Mouse (Mus musculus): Measurements from ENCODE around the gene Mpzl2. TPM values are rescaled to one million over a fixed set of nuclear protein-coding genes. Genes with fewer than 3 reads are reported as not detected.

Gene Mpzl2
- polyA plus RNA-seq, 1 experiment from 2014 or later, result 11.6 TPM

GRCm38 (mm10) chr9:45079011-45079410, 39.4 kb downstream of the Mpzl2 start, which contains the start of gene Jaml:
Gene Jaml (plus strand): TSS chr9:45079183.
- H3K9ac ChIP-seq (ENCODE audit: low read length), result no peak within 1 kb of the TSS
- H3K27me3 ChIP-seq (ENCODE audit: control insufficient read depth, insufficient read depth, low read length), result no peaks in the 10 kb centered on the region
- H3K27ac ChIP-seq (replicated peaks; ENCODE audit: low read depth, low read length), result no peak within 1 kb of the TSS
- WGBS, result 83% methylated on average over 5 of the region's 5 CpGs
- H3K4me2 ChIP-seq (ENCODE audit: low read depth, severe bottlenecking), result no peak within 1 kb of the TSS
- H3K4me1 ChIP-seq (ENCODE audit: control insufficient read depth, insufficient read depth, low read length), result no peaks in the 10 kb centered on the region
- H3K9me3 ChIP-seq (ENCODE audit: control insufficient read depth, low read length), result no peaks in the 10 kb centered on the region
- ATAC-seq (ENCODE audit: insufficient number of reproducible peaks, low FRiP score, low TSS enrichment, low read depth) (no peak), DNase-seq (ENCODE audit: low spot score) (no peak)
- no peaks in the 10 kb centered on the region for H3K36me3 ChIP-seq (ENCODE audit: control insufficient read depth, insufficient read depth, low read length)
- H3K4me3 ChIP-seq (ENCODE audit: low read depth, low read length), result no peak within 1 kb of the TSS

- Histone ChIP-seq H3K4me2 (ENCODE audit: low read depth, severe bottlenecking) (no peak overlapping the region), H3K9ac (ENCODE audit: low read length) (no peak overlapping the region), H3K27me3 (ENCODE audit: control insufficient read depth, insufficient read depth, low read length) (no peaks in the 10 kb centered on the region), H3K4me1 (ENCODE audit: control insufficient read depth, insufficient read depth, low read length) (no peaks in the 10 kb centered on the region), H3K9me3 (ENCODE audit: control insufficient read depth, low read length) (no peaks in the 10 kb centered on the region), H3K36me3 (ENCODE audit: control insufficient read depth, insufficient read depth, low read length) (no peaks in the 10 kb centered on the region), H3K4me3 (ENCODE audit: low read depth, low read length) (no peak overlapping the region), H3K27ac (replicated peaks; ENCODE audit: low read depth, low read length) (no peak overlapping the region)
- ATAC-seq (ENCODE audit: insufficient number of reproducible peaks, low FRiP score, low TSS enrichment, low read depth) (no peak), DNase-seq (ENCODE audit: low spot score) (no peak)
- WGBS, result 81% methylated on average over 3 of the region's 3 CpGs
These were observed 43.5 kb downstream of the Mpzl2 start for GRCm38 (mm10) chr9:45083132-45083531.

- H3K36me3 ChIP-seq (ENCODE audit: control insufficient read depth, insufficient read depth, low read length), result no peaks in the 10 kb centered on the region
- H3K27ac ChIP-seq (replicated peaks; ENCODE audit: low read depth, low read length), result no peak overlapping the region
- no peaks in the 10 kb centered on the region for H3K9me3 ChIP-seq (ENCODE audit: control insufficient read depth, low read length)
- H3K4me3 ChIP-seq (ENCODE audit: low read depth, low read length), result no peak overlapping the region
- ATAC-seq (ENCODE audit: insufficient number of reproducible peaks, low FRiP score, low TSS enrichment, low read depth) (no peak), DNase-seq (ENCODE audit: low spot score) (no peak)
- no peak overlapping the region for H3K9ac ChIP-seq (ENCODE audit: low read length)
- WGBS, result 76% methylated on average over 5 of the region's 5 CpGs
- H3K27me3 ChIP-seq (ENCODE audit: control insufficient read depth, insufficient read depth, low read length), result no peaks in the 10 kb centered on the region
- no peak overlapping the region for H3K4me2 ChIP-seq (ENCODE audit: low read depth, severe bottlenecking)
- H3K4me1 ChIP-seq (ENCODE audit: control insufficient read depth, insufficient read depth, low read length), result no peaks in the 10 kb centered on the region
These were observed 45.0 kb downstream of the Mpzl2 start for GRCm38 (mm10) chr9:45084556-45084955.

- Histone ChIP-seq H3K27ac (replicated peaks; ENCODE audit: low read depth, low read length) (no peak overlapping the region), H3K9me3 (ENCODE audit: control insufficient read depth, low read length) (no peaks in the 10 kb centered on the region), H3K27me3 (ENCODE audit: control insufficient read depth, insufficient read depth, low read length) (no peaks in the 10 kb centered on the region), H3K9ac (ENCODE audit: low read length) (no peak overlapping the region), H3K4me1 (ENCODE audit: control insufficient read depth, insufficient read depth, low read length) (no peaks in the 10 kb centered on the region), H3K4me3 (ENCODE audit: low read depth, low read length) (no peak overlapping the region), H3K36me3 (ENCODE audit: control insufficient read depth, insufficient read depth, low read length) (no peaks in the 10 kb centered on the region), H3K4me2 (ENCODE audit: low read depth, severe bottlenecking) (no peak overlapping the region)
- 88% methylated on average over 12 of the region's 12 CpGs for WGBS
- DNase-seq (ENCODE audit: low spot score) (no peak), ATAC-seq (ENCODE audit: insufficient number of reproducible peaks, low FRiP score, low TSS enrichment, low read depth) (no peak)
These were observed 46.4 kb downstream of the Mpzl2 start for GRCm38 (mm10) chr9:45085741-45086690.

GRCm38 (mm10) chr9:45088040-45088439, 48.4 kb downstream of the Mpzl2 start:
- H3K27me3 ChIP-seq (ENCODE audit: control insufficient read depth, insufficient read depth, low read length), result no peaks in the 10 kb centered on the region
- ATAC-seq (ENCODE audit: insufficient number of reproducible peaks, low FRiP score, low TSS enrichment, low read depth), result no peak
- no peak overlapping the region for H3K4me2 ChIP-seq (ENCODE audit: low read depth, severe bottlenecking)
- H3K9ac ChIP-seq (ENCODE audit: low read length), result no peak overlapping the region
- H3K9me3 ChIP-seq (ENCODE audit: control insufficient read depth, low read length), result no peaks in the 10 kb centered on the region
- no peak overlapping the region for H3K27ac ChIP-seq (replicated peaks; ENCODE audit: low read depth, low read length)
- H3K4me3 ChIP-seq (ENCODE audit: low read depth, low read length), result no peak overlapping the region
- no peak for DNase-seq (ENCODE audit: low spot score)
- no peaks in the 10 kb centered on the region for H3K4me1 ChIP-seq (ENCODE audit: control insufficient read depth, insufficient read depth, low read length)
- no peaks in the 10 kb centered on the region for H3K36me3 ChIP-seq (ENCODE audit: control insufficient read depth, insufficient read depth, low read length)

GRCm38 (mm10) chr9:45090811-45091210, 51.2 kb downstream of the Mpzl2 start:
- H3K9me3 ChIP-seq (ENCODE audit: control insufficient read depth, low read length), result no peaks in the 10 kb centered on the region
- DNase-seq (ENCODE audit: low spot score), result no peak
- no peak for ATAC-seq (ENCODE audit: insufficient number of reproducible peaks, low FRiP score, low TSS enrichment, low read depth)
- H3K36me3 ChIP-seq (ENCODE audit: control insufficient read depth, insufficient read depth, low read length), result no peaks in the 10 kb centered on the region
- 68% methylated on average over 3 of the region's 3 CpGs for WGBS
- no peak overlapping the region for H3K4me3 ChIP-seq (ENCODE audit: low read depth, low read length)
- H3K27ac ChIP-seq (replicated peaks; ENCODE audit: low read depth, low read length), result no peak overlapping the region
- no peaks in the 10 kb centered on the region for H3K27me3 ChIP-seq (ENCODE audit: control insufficient read depth, insufficient read depth, low read length)
- H3K9ac ChIP-seq (ENCODE audit: low read length), result no peak overlapping the region
- H3K4me1 ChIP-seq (ENCODE audit: control insufficient read depth, insufficient read depth, low read length), result peaks cover under 1% of the 10 kb centered on the region; the same call in 1 of the 2 replicates
- H3K4me2 ChIP-seq (ENCODE audit: low read depth, severe bottlenecking), result no peak overlapping the region

GRCm38 (mm10) chr9:45092641-45093040, 53.0 kb downstream of the Mpzl2 start:
- Histone ChIP-seq H3K4me2 (ENCODE audit: low read depth, severe bottlenecking) (no peak overlapping the region), H3K27ac (replicated peaks; ENCODE audit: low read depth, low read length) (no peak overlapping the region), H3K4me1 (ENCODE audit: control insufficient read depth, insufficient read depth, low read length) (peaks cover 3% of the 10 kb centered on the region; the same call in 1 of the 2 replicates), H3K4me3 (ENCODE audit: low read depth, low read length) (no peak overlapping the region), H3K36me3 (ENCODE audit: control insufficient read depth, insufficient read depth, low read length) (no peaks in the 10 kb centered on the region), H3K27me3 (ENCODE audit: control insufficient read depth, insufficient read depth, low read length) (no peaks in the 10 kb centered on the region), H3K9me3 (ENCODE audit: control insufficient read depth, low read length) (no peaks in the 10 kb centered on the region), H3K9ac (ENCODE audit: low read length) (no peak overlapping the region)
- ATAC-seq (ENCODE audit: insufficient number of reproducible peaks, low FRiP score, low TSS enrichment, low read depth) (no peak), DNase-seq (ENCODE audit: low spot score) (no peak)
- 70% methylated on average over 4 of the region's 4 CpGs for WGBS

GRCm38 (mm10) chr9:45095149-45095937, 55.7 kb downstream of the Mpzl2 start:
- ATAC-seq (ENCODE audit: insufficient number of reproducible peaks, low FRiP score, low TSS enrichment, low read depth) (no peak), DNase-seq (ENCODE audit: low spot score) (no peak)
- Histone ChIP-seq H3K27me3 (ENCODE audit: control insufficient read depth, insufficient read depth, low read length) (no peaks in the 10 kb centered on the region), H3K4me2 (ENCODE audit: low read depth, severe bottlenecking) (no peak overlapping the region), H3K27ac (replicated peaks; ENCODE audit: low read depth, low read length) (no peak overlapping the region), H3K9ac (ENCODE audit: low read length) (no peak overlapping the region), H3K4me1 (ENCODE audit: control insufficient read depth, insufficient read depth, low read length) (peaks cover 3% of the 10 kb centered on the region; the same call in 1 of the 2 replicates), H3K36me3 (ENCODE audit: control insufficient read depth, insufficient read depth, low read length) (no peaks in the 10 kb centered on the region), H3K9me3 (ENCODE audit: control insufficient read depth, low read length) (no peaks in the 10 kb centered on the region), H3K4me3 (ENCODE audit: low read depth, low read length) (no peak overlapping the region)
- WGBS, result 79% methylated on average over 6 of the region's 6 CpGs
